Mouse (Mus musculus): Measurements from ENCODE around the gene Mrpl58. TPM values are rescaled to one million over a fixed set of nuclear protein-coding genes. Genes with fewer than 3 reads are reported as not detected.
"Not testable (repeated sequence)": the region's sequence is repeated elsewhere in the genome, so short reads cannot be mapped to it uniquely, and the experiment has no call there.

Gene Mrpl58
- total RNA-seq, 2 experiments from 2014 or later = 98.1 to 105 TPM

DNA sequence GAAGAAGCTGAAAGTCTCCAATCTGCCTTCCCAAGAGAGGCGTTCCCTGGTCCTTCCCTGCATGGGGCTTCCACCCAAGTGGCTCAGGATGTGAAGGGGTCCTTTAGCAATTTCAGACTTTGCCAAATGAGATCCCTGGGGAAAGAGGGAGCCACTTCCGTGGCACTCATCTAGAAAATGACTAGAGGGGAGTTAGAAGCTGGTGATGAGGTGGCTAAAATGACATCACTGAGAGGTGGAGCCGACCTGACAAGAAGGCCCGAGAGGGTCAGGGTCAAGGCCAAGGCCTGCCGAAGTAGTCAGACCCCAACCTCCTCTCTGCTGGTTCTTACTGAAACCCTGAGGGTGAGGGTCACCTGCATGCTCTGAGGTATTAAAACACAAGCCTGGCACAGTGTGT is 20.7 kb upstream of the Mrpl58 start:
- no peak for DNase-seq

- peak in 1 of 2 experiments; percentile 56 for DNase-seq
Measured at GRCm38 (mm10) chr11:115383701-115384474, 19.7 kb upstream of the Mrpl58 start.

DNA sequence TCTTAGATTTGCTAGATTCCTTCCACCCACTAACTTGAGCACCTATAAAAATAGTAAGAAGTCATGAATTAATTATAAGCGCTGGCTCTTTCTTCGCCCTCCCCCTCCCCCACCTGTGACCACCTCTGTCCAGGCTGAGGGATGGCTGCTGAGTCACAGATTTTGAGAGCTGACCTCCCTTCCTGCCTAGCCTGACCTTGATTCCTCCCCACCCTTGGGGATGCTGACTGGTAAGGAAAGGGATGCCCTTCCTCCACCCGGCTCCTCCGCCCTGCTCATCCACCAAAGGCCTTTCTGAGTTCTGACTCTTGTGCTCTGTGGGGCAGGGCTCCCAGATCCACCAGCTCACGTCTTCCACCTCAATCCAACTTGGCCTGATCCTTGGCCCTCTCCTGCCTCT is 19.0 kb upstream of the Mrpl58 start:
- DNase-seq = no peak

GRCm38 (mm10) chr11:115386859-115387258 is 16.7 kb upstream of the Mrpl58 start:
- DNase-seq = not testable (repeated sequence)

DNA sequence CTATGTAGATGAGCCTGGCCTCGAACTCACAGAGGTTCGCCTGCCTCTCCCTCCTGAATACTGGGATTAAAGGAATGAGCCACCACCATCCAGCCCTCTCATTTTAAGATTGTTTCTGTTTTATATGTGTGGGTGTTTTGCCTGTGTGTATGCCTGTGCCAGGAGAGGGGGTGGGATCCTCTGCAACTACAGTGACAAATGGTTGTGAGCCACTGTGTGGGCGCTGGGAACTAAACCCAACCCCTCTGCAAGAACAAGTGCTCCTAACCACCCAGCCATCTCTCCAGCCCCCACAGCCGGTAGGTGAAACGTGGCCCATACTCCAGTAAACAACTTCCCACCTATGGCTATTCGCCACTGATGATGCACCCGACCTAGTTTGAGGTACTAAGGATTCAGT is 12.2 kb upstream of the Mrpl58 start:
- DNase-seq = no peak

GRCm38 (mm10) chr11:115393721-115394325 is 9.7 kb upstream of the Mrpl58 start:
- no peak for DNase-seq

- no peak for DNase-seq
Measured at GRCm38 (mm10) chr11:115398085-115398484, 5.5 kb upstream of the Mrpl58 start.

GRCm38 (mm10) chr11:115400126-115400525 is 3.4 kb upstream of the Mrpl58 start:
- DNase-seq = no peak

- peak; percentile 69 to 77 for DNase-seq
Measured at GRCm38 (mm10) chr11:115400630-115401391, 2.7 kb upstream of the Mrpl58 start.

DNA sequence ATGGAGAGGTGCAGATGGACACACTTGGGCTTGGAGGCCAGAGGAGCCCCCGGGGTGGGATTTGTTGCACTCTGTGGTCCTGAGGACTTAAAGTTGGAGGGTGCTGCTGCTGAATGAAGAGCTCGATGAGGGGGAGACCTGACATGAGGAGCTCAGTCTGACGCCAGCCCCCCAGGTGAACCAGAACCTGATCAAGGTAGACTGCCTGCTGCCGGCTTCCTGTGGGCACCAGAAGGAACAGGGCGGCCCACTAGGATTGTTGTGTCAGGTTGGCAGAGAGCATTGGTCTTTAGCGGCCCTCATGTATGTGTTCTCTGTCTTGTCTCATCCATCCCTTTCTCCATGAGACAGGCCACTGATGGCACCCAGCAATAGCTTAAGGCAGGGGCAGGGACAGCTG is 2.2 kb downstream of the Mrpl58 start:
- no peak for DNase-seq

- DNase-seq = no peak
Measured at GRCm38 (mm10) chr11:115406858-115407401, 3.4 kb downstream of the Mrpl58 start.

DNA sequence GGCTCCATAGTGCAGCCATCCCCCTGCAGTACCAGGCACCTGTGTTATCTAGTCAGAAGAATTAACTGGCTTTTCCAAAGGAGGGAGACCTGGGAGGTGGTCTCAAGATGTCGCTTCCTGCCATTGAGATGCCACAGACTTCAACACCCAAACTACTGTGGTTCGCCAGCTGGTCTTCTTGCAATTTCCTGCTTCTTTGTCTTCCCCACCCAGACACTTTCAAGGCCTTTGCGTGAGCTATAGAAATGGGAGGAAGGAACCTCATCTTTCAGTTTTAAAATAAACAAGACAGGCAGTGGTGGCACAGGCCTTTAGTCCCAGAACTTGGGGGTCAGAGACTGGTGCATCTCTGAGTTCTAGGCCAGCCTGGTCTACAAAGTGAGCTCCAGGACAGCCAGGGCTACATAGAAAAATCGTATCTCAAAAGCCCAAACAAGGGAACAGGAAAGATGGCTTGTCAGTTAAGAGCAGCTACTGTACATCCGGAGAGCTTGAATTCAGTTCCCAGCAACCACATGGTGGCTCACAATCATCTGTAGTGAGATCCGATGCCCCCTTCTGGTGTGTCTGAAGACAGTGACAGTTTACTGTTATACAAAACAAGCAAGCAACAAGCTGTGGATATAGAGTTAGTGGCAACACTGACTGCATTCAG is 4.8 kb downstream of the Mrpl58 start:
- DNase-seq = no peak

DNA sequence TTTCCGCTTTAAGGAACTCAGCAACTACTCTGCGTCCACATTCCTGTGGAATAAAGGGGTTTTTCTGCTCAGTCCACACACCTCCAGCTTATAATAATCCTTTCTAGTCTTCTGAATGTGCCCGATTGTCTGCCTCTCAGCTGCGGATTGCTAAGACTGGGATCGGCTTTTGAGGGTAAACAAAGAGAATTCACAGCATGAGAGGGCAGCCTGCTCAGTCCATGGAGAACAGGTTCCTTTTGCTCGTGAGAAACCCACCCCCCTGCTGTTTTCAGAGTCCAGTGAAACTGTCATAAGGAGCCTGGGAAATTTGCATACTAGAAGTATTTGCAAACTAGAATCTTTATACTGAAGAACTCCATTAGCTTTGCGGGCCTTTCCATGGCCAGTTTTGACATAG is 6.0 kb downstream of the Mrpl58 start:
- no peak for DNase-seq

DNA sequence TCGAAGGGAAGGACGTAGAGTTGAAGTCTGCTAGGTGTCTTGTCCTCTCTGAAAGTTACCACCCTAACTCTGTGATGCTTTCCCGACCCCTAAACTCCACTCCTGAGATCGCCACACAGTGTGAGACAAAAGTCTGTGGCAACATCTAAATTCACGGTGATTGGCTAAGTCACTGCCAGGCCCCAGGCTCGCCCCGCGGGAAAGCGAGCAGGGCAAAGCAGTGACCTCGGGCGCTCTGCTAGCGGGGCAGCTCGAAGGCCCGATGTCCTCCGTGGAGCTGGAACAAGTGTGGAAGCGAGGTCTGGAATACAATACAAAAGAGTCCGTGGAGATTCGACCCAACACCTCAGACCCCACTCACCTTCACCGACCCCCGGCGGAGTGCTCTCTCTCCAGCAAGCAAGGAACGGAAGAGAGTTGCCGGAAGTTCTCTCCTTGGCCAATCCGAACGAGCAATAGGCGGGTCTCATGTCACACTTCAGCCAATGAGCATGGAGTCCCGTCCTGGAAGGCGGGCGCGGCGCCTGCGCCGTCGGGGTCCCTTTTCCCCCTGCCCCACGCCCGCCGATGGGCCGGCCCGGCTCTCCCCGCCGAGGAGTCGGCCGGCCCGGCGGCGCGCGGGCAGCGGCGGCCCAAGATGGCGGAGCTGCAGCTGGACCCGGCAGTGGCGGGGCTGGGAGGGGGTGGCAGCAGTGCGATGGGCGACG is 16.1 kb downstream of the Mrpl58 start, which contains the start of the genes Atp5h and Kctd2:
Gene Atp5h (minus strand): TSS at position 432 of the 707 bp plus-strand sequence.
Gene Kctd2 (plus strand): TSS at position 598 of the 707 bp plus-strand sequence.
- DNase-seq = peak; percentile 93 to 96

- DNase-seq = peak; percentile 54 to 62
Measured at GRCm38 (mm10) chr11:115420336-115421190, 17.0 kb downstream of the Mrpl58 start.

GRCm38 (mm10) chr11:115421328-115421727 is 17.8 kb downstream of the Mrpl58 start:
- DNase-seq = no peak

DNA sequence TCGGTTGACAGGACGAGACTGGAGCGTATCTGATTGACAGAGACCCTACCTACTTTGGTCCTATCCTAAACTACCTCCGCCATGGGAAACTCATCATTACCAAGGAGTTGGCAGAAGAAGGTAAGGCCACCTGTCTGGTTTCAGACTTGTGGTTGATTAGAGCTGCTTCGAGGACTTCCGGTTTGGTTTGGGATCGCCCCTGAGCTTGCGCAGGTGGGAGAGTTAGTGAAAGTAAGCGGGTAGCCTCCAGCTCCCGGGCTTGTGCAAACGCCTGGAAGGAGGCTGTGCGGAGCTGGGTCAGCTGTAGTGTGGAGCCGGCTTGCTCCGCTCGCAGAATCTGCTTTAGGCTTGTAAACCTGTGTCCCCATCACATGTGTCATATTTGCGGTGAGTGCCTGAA is 18.4 kb downstream of the Mrpl58 start:
- DNase-seq = no peak

DNA sequence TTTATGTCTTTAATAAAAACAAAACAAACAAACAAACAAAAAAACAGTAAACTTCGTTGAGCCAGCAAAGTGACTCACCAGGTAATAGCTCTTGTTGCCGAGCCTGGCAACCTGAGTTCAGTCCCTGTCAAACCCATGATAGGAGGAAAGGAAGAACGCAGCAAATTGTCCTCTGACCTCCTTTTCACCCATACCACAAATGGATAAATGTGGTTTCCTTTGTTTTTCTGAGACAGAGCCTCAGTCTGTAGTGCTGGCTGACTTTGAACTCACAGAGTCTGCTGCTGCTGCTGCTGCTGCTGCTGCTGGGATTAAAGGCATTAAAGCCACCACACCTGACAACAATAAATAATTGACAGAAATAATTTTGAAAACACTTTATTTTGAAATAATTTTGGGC is 19.5 kb downstream of the Mrpl58 start:
- no peak for DNase-seq

DNA sequence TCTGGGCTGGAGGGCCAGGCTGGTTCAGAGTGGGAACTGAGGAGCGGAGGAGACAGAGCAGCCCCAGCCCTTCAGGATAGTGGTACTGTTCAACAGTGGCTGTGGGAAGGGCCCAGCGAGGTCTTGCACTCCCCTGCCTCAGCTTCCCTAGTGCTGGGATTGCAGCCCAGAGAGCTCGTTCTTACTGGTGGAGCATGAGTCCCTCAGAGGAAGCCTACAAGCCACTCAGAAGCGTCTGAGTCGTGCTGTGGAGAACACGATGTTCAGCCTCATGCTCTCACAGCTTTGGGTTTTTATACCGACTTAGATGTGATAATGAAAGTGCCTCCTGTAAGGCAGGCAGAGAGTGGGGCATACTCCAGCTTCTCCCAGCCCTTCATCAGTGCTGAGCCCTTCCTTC is 21.1 kb downstream of the Mrpl58 start:
- no peak for DNase-seq

- DNase-seq = no peak
Measured at GRCm38 (mm10) chr11:115425671-115426070, 22.1 kb downstream of the Mrpl58 start.

All from layer of hippocampus, postnatal 36 days (tissue).